Mouse (Mus musculus): ENCODE measurements at regions not wholly inside any gene's neighbourhood (a gene's known extent, or its start where the extent isn't known, plus 50 kb on each side); places are given as distances from the start of the nearest gene placed in this dataset.
"Not testable (repeated sequence)": the region's sequence is repeated elsewhere in the genome, so short reads cannot be mapped to it uniquely, and the experiment has no call there.

DNA sequence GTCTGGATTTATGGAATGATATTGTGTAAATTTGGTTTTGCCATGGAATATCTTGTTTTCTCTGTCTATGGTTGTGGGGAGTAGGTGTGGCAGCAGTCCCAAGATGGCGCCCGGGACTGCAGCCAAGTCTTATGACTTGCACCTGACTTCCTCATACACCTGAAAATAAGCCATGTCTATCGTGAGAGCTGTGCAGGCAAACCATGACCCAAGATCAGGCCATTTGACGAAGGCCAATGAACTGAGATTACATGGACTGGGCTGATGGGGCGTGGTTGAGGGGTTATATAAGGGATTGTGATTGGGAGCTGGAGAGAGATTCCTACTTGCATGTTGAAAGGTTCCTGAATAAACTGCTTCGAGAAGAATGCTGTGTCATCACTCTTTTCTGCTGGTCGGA is 139.5 kb downstream of the Slc6a15 start:
- DNase-seq (ENCODE audit: low read depth, low spot score): not testable (repeated sequence)

DNA sequence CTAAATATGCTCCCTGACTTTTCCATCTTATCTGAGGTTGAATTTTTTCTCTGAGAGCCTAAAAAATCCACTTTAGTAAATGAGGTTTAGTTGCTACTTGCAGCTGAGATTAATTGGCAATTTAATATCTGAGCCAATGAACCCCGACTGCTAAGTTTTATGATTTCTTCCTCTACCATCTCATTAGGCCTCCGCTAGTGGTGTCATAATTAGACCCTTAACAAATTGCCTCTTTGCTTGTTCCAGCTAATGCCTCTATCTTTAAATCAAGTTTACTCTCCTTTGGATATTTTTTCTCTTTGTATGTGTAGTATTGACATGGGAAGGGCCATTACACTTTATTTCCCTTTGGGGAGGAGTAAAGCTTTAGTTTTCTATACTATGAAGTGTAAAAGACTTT is 176.9 kb downstream of the Slc6a15 start:
- no peak for DNase-seq (ENCODE audit: low read depth, low spot score)

DNA sequence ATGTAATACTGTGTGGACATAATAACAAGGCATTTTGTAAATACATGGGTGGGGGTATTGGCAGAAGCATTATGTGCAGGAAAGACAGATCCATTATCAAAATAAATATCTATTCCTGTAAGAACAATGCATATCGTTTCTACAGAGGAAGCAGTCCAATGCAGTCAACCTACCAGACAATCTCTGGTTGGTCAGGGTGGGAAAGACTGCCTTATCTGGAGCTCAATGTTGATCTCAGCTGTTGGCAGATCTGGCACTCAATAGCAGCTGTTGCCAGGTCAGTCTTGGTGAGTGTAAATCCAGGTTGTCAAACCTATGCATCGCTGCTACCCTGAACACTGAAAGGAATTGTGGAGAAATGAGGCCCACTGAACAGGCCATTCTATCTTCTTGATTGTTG is 181.9 kb downstream of the Slc6a15 start:
- no peak for DNase-seq (ENCODE audit: low read depth, low spot score)

DNA sequence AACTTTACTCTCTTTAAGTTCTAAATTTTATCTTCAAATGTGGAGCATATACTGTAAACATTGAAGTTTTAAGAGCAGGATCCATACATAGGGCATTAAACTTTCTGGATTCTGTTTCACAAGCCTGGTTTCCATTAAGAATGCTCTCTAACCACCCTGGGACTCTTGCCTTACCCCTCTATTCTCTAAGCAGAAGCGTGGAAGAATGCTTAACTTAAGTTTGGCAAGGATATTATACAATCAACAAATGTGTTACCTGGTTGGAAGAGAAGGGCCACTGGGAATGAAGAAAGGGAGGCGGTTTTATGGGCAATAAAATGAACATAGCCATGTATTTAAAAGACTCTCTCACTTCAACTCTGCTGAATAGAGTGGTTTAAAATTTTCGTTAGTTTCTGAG is 217.5 kb downstream of the Slc6a15 start:
- DNase-seq (ENCODE audit: low read depth, low spot score): no peak

DNA sequence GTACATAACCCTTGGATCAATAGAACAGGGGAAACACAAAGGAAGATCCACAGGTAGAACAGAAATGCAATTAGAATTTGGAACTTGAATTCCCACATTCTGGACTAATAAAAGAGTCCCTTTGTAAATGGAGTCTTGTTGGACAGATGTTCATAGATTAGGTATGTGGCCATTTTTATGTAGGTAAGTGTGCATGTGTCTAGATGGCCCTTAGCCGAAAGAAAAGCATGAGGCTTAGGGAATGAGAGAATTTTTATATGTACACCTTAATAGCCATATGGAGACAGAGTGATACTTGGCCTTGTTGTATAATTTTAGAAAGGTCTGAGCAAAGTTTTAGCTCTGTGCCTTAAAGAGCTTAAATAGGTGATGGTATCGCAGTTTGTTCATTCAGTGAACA is 217.9 kb downstream of the Slc6a15 start:
- no peak for DNase-seq (ENCODE audit: low read depth, low spot score)

DNA sequence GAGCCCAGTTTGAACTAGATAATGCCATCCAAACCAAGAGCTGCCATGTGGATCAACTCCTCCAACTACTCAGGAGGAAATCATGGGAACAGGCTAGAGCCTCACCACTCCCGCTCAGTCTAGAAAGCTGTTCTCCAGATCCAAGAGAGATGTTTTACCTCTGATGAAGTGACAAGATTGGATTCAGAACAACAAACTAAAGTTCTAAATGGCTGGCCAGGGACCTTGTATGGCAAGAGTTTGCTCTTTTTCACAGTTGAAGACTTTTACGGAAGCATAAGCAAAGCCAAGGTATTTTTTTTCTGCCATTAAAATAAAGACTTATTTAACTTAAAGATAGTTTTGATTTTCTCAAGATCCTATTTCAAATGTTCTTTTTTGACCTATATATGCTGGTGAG is 224.4 kb downstream of the Slc6a15 start:
- DNase-seq (ENCODE audit: low read depth, low spot score): no peak

DNA sequence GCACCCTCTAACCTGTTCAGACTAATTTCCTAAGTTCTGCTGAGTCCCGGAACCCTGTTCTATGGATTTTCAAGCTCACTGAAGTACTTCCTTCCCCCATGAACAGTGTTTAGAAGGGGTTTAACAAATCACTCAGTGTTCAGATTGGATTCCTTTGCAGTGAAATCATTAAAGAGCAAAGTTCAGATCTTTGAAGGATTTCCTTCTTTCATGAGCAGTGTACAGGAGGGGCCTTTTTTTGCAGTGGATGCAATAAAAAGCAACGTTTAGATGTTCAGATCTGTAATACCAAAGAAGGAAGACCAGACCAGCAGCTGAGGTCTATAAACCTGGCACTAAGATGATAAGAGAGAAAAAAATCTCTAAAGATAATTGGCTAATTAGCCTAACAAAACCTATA is 273.6 kb downstream of the Slc6a15 start:
- no peak for DNase-seq (ENCODE audit: low read depth, low spot score)

DNA sequence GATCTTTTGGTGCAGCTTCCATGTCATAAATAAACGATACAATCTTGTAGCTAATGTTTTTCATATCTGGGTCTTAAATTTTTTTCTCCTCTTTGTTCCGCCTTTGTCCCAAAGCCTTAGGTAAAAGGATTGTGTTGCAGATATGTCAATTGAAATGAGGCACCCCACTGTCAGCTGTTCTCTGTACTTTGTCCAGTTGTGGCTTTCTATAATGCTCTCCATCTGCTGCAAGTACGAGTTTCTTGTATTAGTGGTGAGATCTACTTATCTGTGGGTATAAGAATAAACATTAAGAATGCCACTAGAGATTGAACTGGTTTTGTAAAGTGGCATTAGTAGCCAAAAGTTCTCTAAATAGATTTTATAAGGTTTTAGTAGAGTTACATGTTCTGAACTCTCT is 282.3 kb downstream of the Slc6a15 start:
- peak; percentile 1 for DNase-seq (ENCODE audit: low read depth, low spot score)

DNA sequence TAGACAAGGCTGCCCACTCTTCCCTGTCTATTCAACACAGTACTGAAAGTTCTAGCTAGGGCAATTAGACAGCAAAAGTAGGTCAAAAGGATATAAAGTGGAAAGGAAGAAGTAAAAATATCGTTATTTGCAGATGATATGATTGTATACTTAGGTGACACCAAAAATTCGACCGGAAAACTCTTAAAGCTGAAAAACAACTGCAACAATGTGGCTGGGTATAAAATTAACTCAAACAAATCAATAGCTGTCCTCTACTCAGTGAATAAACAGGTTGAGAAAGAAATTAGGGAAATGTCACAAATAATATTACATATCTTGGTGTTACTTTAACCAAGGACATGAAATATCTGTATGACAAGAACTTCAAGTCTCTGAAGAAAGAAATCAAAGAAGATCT is 305.5 kb downstream of the Slc6a15 start:
- no peak for DNase-seq (ENCODE audit: low read depth, low spot score)

DNA sequence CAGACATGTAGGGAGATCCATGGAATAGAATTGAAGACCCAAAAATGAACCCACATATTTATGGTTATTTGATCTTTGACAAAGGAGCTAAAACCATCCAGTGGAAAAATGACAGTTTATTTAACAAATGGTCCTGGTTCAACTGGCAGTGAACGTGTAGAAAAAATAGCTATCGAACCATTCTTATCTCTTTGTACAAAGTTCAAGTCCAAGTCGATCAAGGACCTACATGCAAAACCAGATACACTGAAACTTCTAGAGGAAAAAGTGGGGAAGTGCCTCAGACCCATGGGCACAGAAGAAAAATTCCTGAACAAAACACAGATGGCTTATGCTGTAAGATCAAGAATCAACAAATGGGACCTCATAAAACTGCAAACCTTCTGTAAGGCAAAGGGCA is 306.2 kb downstream of the Slc6a15 start:
- no peak for DNase-seq (ENCODE audit: low read depth, low spot score)

DNA sequence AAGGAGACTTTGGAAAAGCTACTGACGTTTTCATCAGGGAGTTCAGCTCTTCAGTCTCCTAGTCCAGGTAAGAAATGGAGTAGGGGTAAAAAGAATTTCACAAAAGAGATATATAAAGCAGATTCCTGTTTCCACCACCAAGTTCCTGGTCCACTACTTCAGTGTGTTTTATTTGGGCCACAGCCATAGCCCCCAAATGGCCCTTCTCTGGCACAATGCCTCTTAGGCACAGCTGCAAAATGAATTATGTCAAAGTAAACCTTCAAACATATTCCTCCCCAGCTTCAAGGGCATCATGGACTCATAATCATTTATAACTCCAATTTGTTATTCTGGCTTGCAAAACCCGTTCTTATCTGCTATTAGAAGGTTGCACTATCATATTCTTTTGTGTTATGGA is 325.1 kb downstream of the Slc6a15 start:
- no peak for DNase-seq (ENCODE audit: low read depth, low spot score)

DNA sequence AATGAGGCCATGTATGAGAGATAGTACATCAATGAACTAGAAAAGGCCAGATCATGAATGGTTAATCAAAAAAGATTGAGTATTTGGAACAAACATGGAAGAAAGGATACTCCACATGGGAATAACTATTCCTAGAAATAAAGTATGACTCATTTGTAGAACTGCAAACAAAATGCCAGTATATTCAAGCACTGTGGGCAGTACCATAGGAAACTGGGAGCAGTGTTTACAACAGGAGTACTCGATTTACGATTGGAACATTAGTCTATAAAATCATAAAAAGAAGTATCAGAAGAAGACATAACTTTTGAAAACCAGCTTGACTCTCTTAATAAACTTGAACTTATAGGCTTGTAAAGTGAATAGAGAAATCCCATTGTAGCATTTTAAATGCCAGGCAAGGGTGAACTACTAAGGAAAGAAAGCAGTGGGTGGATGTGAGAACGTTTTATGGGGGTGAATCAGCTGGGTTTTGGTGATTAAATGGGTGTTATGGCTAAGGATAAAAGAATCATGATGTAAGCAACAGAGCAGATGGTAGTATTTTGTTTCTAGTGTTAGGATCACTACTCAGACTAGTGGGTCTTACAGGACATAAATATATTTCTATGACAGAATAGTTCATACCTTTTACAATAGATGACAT is 347.6 kb downstream of the Slc6a15 start:
- DNase-seq (ENCODE audit: low read depth, low spot score): no peak

DNA sequence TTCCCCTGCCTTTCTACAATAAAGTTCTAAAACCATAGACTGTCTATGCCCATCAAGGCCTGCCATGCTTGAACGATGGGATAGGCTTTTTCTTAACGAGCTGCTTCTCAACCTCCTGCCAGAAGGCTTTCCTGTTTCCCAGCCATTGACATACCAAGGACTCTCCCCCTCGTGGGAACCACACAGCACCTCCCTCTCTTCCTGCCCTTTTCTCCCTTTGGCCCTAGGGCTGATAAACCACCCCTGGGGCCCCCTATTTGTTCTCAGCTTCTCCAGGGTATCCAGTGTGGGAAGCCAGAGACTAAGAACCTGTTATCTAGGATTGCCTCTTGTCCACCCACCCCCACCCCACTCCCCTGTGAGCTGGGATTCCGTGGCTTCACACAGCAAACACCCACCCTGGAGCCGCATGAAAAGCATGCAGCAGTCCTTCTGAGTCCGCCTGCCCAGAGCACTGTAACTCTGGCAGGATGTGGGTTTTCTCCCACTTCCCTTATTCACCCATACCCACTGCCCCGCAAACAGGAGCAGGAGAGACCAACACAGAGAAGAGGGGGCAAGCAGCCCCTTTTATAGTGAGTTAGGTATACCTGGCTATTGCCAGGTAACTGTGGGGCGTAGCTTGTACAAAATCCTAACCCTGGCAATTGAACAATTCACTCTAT is 351.5 kb downstream of the Slc6a15 start:
- DNase-seq (ENCODE audit: low read depth, low spot score): no peak

DNA sequence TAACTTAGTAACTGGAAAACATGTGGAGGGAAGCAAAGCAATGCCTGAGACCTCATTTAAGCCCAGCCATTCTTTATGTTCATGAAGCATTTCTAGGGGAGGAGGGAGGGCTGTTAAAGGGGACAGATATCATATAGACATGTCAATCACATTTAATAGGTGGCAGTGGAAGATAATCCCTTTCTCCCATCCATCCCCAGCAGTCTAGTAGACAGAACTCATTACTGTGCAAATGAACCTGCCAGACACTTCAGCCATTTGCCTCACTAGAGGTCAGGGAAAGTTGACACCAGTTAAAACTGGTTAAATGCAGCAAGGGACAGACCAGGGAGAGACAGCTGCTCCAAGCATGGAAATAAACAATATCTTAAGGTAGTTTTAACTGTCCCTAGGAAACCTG is 359.1 kb downstream of the Slc6a15 start:
- DNase-seq (ENCODE audit: low read depth, low spot score): no peak

DNA sequence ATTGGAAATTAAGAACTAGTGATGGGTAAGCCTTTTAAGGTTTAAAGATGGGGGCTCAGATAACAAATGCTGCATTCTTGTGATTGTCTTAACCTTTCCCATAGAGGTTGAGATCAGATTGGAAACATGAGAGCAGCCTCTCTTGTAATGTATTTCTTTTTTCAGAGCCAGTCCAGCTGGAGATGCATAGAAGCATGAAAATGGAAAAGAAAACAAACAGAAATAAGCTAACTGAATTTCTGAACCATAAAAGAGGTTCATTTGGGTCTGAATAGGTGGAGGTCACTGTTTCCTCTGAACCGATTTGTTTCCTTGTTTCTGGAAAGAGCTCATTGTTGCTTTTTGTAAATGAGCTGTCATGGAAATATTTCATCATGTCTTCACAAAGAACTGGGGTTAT is 363.9 kb downstream of the Slc6a15 start:
- no peak for DNase-seq (ENCODE audit: low read depth, low spot score)

DNA sequence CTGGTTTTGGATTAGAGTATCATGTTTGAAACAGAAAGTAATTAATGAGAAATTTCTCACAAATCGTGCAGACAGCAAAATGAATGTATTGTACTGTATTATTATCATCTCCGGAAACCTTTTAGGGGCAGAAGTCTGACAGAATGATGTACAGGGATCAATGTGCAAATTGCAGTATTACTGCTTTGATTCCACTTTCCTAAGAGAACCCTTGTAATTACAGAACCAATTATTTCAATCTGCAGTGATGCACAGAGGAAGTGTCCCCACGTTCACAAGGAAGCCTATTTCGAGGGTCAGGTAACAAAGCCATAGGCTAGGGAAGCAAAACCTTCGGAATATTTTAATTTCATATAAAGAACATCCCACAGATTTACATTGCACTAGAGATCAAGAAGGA is 364.4 kb downstream of the Slc6a15 start:
- DNase-seq (ENCODE audit: low read depth, low spot score): no peak

DNA sequence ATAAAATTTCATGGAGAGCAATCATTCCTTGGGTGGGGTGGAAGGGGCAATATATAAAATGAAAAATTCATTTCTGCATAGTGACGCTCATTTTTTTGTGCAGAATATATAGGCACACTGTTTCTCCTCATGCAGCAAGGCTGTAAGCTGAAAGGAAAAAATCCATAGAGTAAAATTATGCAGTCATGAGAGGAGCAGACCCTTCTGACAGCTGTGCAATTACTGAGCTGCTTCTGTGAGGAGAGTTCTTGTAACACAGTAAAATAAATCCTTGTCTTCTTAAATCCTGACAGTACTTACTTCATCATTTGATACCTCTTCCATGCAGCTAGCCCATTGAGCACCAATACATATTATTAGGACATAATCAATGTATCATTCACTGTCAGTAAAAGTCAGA is 362.7 kb upstream of the Gm21293 start:
- DNase-seq (ENCODE audit: low read depth, low spot score): no peak

DNA sequence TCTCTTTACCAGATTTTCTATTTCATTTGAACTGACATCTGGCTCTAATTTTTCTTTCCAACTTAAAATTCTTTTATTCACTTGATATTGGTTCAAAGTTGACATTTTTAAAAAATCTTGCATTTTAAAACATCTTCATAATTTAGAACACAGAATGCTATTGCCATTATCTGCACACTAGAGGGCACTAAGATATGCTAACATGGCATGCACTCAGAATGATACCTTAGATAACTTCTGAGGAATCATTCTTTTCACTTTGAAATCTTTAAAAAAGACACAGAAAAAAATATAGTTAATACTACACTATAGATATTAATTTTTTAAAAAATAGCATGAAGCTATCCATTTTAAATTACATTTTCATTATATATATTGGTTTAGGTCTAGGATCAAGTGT is 357.9 kb upstream of the Gm21293 start:
- no peak for DNase-seq (ENCODE audit: low read depth, low spot score)

DNA sequence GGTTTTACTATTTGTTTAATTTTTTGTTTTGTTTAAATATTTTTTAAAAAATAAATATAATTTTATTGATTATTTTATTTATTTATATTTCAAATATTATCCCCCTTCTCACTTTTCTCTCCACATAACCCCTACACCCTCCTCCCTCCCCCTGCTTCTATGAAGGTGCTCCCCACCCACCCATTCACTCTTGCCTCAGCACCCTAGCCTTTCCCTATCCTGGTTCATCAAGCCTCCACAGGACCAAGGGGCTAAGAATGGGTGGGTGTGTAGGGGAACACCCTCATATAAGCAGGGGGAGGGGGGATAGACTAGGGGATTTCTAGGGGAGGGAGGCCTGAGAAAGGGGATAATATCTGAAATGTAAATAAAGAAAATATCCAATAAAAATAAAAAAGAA is 313.7 kb upstream of the Gm21293 start:
- no peak for DNase-seq (ENCODE audit: low read depth, low spot score)

DNA sequence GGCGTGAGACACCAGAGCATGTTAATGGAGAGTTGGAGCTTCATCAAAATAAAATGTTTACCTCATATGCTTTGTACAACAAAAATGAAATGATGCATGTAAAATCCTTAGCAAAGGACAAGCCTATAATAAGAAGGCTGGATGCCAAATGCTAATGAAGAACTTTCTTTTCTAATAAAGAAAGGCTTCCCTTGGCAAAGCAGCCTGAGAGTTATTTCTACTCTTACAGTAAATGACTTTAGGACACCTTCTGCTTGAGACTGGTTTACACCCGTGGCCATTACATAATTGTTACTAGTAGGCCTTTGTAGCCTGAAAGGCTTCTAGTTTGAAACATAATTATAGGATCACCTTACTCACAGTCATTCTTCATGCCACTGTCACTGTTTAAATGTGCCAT is 310.7 kb upstream of the Gm21293 start:
- DNase-seq (ENCODE audit: low read depth, low spot score): no peak

DNA sequence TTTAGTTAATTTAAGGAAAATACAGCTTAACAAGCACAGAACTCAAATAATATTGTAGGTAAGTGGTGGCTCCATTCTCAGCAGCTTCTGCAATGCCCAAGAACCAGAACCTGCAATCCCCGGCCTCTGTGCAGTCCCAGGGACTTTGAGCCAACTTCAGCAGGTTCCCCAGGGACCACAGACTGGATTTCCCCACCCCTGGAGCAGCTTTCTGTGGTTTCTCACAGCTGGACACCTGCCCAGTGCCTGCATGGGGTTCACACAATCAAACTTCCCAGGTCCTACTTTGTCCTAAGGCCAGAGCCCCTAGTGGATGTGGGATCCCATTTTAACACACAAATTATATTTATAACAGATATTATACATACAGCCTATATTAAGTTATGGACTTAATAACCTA is 287.6 kb upstream of the Gm21293 start:
- DNase-seq (ENCODE audit: low read depth, low spot score): no peak

DNA sequence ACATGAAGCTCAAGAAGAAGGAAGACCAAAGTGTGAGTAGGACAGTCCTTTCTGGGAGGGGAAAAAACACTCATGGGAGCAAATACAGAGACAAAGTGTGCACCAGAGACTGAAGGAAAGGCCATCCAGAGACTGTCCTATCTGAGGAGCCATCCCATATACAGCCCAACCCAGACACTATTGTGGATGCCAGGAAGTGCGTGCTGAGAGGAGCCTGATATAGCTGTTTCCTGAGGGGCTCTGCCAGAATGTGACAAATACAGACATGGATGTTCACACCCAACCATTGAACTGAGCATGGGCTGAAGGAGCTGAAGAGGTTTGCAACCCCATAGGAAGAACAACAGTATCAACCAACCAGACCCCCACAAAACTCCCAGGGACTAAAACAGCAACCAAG is 281.9 kb upstream of the Gm21293 start:
- no peak for DNase-seq (ENCODE audit: low read depth, low spot score)

DNA sequence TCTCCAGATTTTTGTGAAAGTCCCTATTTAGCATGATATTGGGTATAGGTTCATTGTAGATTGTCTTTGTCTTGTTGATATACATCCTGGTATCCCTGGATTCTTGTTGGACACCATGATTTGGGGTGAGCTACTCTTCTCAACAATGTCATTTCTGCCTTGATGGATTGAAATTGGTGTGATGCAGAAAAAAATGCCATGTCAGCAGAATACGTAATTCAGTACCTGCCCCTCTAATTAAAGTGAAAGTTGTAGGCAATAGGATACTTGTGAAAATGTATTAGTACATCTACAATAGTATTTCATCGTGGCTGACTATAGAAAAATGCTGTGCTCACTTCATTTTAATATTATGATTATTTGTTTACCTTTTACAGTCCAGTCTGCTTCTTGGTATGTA is 280.7 kb upstream of the Gm21293 start:
- no peak for DNase-seq (ENCODE audit: low read depth, low spot score)

DNA sequence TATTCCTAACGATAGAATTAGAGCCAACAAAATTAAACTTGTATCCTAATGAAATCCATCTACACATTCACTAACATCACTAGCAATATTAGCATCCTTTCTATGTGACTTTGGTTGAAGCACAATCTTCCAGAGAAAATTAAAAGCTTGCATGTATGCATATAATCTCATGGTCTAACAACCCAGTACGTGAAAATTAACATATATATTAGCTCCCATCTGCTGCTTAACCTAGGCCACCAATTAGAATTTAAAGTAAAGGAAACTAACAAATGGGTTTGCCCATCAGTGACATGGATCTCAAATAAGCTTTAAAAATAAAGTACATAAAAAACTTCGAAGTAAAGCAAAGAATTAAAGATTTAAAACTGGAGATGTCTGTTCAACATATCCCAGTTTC is 278.9 kb upstream of the Gm21293 start:
- no peak for DNase-seq (ENCODE audit: low read depth, low spot score)

Measured in 3T3-L1 (cell line).